Mouse (Mus musculus): ENCODE data around the gene Glrx5.

DNA sequence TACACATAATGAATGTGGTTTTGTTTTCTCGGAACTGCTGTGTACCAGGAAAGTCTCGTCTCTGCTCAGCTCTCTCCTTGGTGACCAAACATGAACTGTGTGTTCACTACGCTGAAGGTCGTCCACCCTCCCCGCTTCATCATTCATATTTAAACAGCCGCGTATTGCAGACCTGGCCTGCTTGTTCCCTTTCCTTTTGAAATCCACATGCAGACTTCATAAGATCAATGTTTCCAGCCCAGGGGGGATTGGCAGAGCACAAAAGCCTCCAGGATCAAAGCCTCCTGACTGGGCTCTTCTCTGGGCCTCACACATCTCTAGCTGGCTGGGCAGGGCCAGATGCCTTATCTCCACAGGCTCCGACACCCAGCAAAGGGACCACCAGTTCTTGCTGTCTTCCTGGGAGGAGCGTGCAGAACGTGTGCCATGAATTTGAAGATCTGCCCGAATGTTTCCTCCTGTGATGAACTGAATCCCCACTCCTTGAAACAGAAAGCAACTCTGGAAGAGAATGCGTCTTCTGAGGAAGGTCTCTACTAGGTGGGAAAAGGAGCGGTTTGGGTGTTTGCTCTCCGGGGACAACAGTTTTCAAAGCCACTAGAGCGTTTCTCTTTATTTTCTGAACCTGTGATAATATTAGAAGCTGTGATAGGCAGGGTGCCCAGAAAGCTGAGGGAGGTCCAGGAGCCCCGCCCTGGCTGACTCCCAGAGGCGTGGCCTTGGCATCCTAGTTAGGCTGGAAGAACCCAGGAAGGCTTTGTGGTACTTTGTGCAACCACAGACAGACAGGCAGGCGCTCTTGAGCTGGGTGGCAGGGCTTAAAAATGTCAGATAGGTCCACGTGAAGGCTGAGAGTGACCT, 12.9 kb upstream of the Glrx5 start:
- no peak for TF ChIP-seq CTCF (IDR thresholded peaks at IDR 0.05; ENCODE audit: low read depth, low read length)
- no peak for TF ChIP-seq POLR2A (IDR thresholded peaks at IDR 0.05; ENCODE audit: borderline replicate concordance, low read depth, low read length)
